Mouse (Mus musculus) adrenal gland, adult 18-20 months (tissue): ENCODE measurements around the gene Iqcb1. TPM values are rescaled to one million over a fixed set of nuclear protein-coding genes. Genes with fewer than 3 reads are reported as not detected.

Experiments
- DNase-seq, 2 experiments: peaks; one replicate each; pipeline ENCODE4 v3.0.0; 2021 to 2022; ENCODE audit warnings: low spot score in 2 of 2
- total RNA-seq, 2 experiments: library from RNA; stranded (reverse); gene quantifications; 1 replicate in 1 of 2; 2 replicates in 1 of 2; pipeline ENCODE4 v1.2.3; 2021

The Iqcb1 gene
- total RNA-seq, 2 experiments from 2014 or later: 16.2 to 20.3 TPM

- DNase-seq: peak; percentile 83
These were observed 46.5 kb downstream of the Iqcb1 start, which contains the start of the genes Eaf2 and Golgb1 for GRCm38 (mm10) chr16:36874583-36875275. Gene Eaf2, minus strand, starts transcription at chr16:36875003. Gene Golgb1, plus strand, starts transcription at chr16:36875140.

- DNase-seq: peak in 1 of 2 experiments; percentile 58
These were observed 47.2 kb downstream of the Iqcb1 start for GRCm38 (mm10) chr16:36875276-36875851.

GRCm38 (mm10) chr16:36877316-36877715, 49.1 kb downstream of the Iqcb1 start:
- no peak for DNase-seq

GRCm38 (mm10) chr16:36882737-36883343, 54.7 kb downstream of the Iqcb1 start:
- no peak for DNase-seq

GRCm38 (mm10) chr16:36884881-36885280, 56.7 kb downstream of the Iqcb1 start:
- no peak for DNase-seq

GRCm38 (mm10) chr16:36885912-36886311, 57.7 kb downstream of the Iqcb1 start:
- no peak for DNase-seq

- no peak for DNase-seq
These were observed 59.4 kb downstream of the Iqcb1 start for GRCm38 (mm10) chr16:36887546-36887945.

GRCm38 (mm10) chr16:36890559-36890958, 62.4 kb downstream of the Iqcb1 start:
- no peak for DNase-seq

GRCm38 (mm10) chr16:36891415-36891814, 63.2 kb downstream of the Iqcb1 start:
- DNase-seq: no peak

GRCm38 (mm10) chr16:36893317-36893716, 65.1 kb downstream of the Iqcb1 start:
- DNase-seq: no peak

- no peak for DNase-seq
These were observed 68.5 kb downstream of the Iqcb1 start for GRCm38 (mm10) chr16:36896712-36897111.

- no peak for DNase-seq
These were observed 75.0 kb downstream of the Iqcb1 start for GRCm38 (mm10) chr16:36903156-36903555.

- DNase-seq: no peak
These were observed 83.7 kb downstream of the Iqcb1 start for GRCm38 (mm10) chr16:36911909-36912308.

- DNase-seq: no peak
These were observed 84.1 kb downstream of the Iqcb1 start for GRCm38 (mm10) chr16:36912311-36912710.

GRCm38 (mm10) chr16:36914195-36914594, 86.0 kb downstream of the Iqcb1 start:
- DNase-seq: no peak

GRCm38 (mm10) chr16:36918505-36918904, 90.3 kb downstream of the Iqcb1 start:
- no peak for DNase-seq

GRCm38 (mm10) chr16:36920410-36920809, 92.2 kb downstream of the Iqcb1 start:
- DNase-seq: no peak

- no peak for DNase-seq
These were observed 93.0 kb downstream of the Iqcb1 start for GRCm38 (mm10) chr16:36921067-36921613.

GRCm38 (mm10) chr16:36921980-36922379, 93.8 kb downstream of the Iqcb1 start:
- DNase-seq: no peak
